Mouse (Mus musculus) heart, embryonic 15.5 days (tissue): ENCODE measurements around the gene Slc25a17. TPM values are rescaled to one million over a fixed set of nuclear protein-coding genes. Genes with fewer than 3 reads are reported as not detected.

Source experiments
- ATAC-seq: fragments of 200-750 bp; cut with Nextera tagmentation; replicated peaks from 2 replicates; pipeline ENCODE4 v1.8.0; 2017; ENCODE audit warnings: low read depth, moderate TSS enrichment; ENCODE audit not compliant: insufficient number of reproducible peaks, insufficient read depth, low FRiP score
- H3K27ac ChIP-seq: fragments of 300-500 bp; sonication (generic); 2 replicates; pipeline ENCODE4 v1.5.1; 2015; ENCODE audit warnings: mild to moderate bottlenecking, inconsistent platforms
- H3K27me3 ChIP-seq: fragments of 300-500 bp; sonication (generic); 2 replicates; pipeline ENCODE4 v1.6.1; 2015; ENCODE audit warnings: inconsistent platforms
- H3K36me3 ChIP-seq: fragments of 300-500 bp; sonication (generic); 2 replicates; pipeline ENCODE4 v1.6.1; 2015; ENCODE audit warnings: mild to moderate bottlenecking, inconsistent platforms
- H3K4me1 ChIP-seq: fragments of 300-500 bp; sonication (generic); replicated peaks from 2 replicates; pipeline ENCODE4 v1.6.1; 2015; ENCODE audit warnings: inconsistent platforms
- H3K4me2 ChIP-seq: fragments of 300-500 bp; sonication (generic); 2 replicates; pipeline ENCODE4 v1.6.1; 2015; ENCODE audit warnings: inconsistent platforms, mild to moderate bottlenecking, moderate library complexity
- H3K4me3 ChIP-seq: fragments of 300-500 bp; sonication (generic); 2 replicates; pipeline ENCODE4 v1.5.1; 2015; ENCODE audit warnings: mild to moderate bottlenecking, inconsistent platforms
- H3K9ac ChIP-seq: fragments of 300-500 bp; sonication (generic); 2 replicates; pipeline ENCODE4 v1.6.1; 2015; ENCODE audit warnings: mild to moderate bottlenecking, inconsistent platforms
- H3K9me3 ChIP-seq: fragments of 300-500 bp; sonication (generic); replicated peaks from 2 replicates; pipeline ENCODE4 v1.6.1; 2016; ENCODE audit warnings: inconsistent platforms
- WGBS: fragments of 180-500 bp; shearing (Covaris S2); methylation state at CpG from one replicate; pipeline ENCODE4 v1.1.7; 2015; ENCODE audit warnings: mixed read lengths; 5-methylcytosine and 5-hydroxymethylcytosine counted together
- polyA plus RNA-seq: library from polyadenylated mRNA; unstranded; fragments of >200 nt; fragmentation: Nextera tagmentation; extraction: Ambion mirVana; gene quantifications from 2 replicates; pipeline ENCODE4 v1.2.1, GENCODE M21; 2015

The Slc25a17 gene
- polyA plus RNA-seq, 1 experiment from 2014 or later, result 47.8 TPM

- no peak for ATAC-seq
- Histone ChIP-seq H3K4me1 (peaks cover 11% of the 10 kb centered on the region), H3K9ac (no peak overlapping the region), H3K4me2 (0 out of 2 replicates have a peak overlapping the region, but pooled peaks have one; percentile 16), H3K9me3 (no peaks in the 10 kb centered on the region), H3K27me3 (0 out of 2 replicates have a peak, but pooled peaks cover under 1% of the 10 kb centered on the region), H3K27ac (no peak overlapping the region), H3K36me3 (no peaks in the 10 kb centered on the region), H3K4me3 (no peak overlapping the region)
- 21% methylated on average over 13 of the region's 13 CpGs for WGBS
These were observed 88.1 kb downstream of the Slc25a17 start for GRCm38 (mm10) chr15:81272305-81273053.

Other genes with a start within 250 kb of the Slc25a17 start
- 11.4 and 19.0 TPM in 2 replicates for gene Mrtfa, start 170.1 kb downstream of the Slc25a17 start, polyA plus RNA-seq
- gene Mchr1, start 125.3 kb downstream of the Slc25a17 start, polyA plus RNA-seq, result 0.13 and 0.22 TPM in 2 replicates
- 104 and 107 TPM in 2 replicates for gene St13, start 39.3 kb upstream of the Slc25a17 start, polyA plus RNA-seq
- 8.9 and 10.3 TPM in 2 replicates for gene Xpnpep3, start 39.3 kb upstream of the Slc25a17 start, polyA plus RNA-seq
- 1.1 and 1.3 TPM in 2 replicates for gene Dnajb7, start 47.5 kb upstream of the Slc25a17 start, polyA plus RNA-seq
- gene Rbx1, start 105.5 kb upstream of the Slc25a17 start, polyA plus RNA-seq, result 324 and 354 TPM in 2 replicates
- gene Ep300, start 224.5 kb upstream of the Slc25a17 start, polyA plus RNA-seq, result 9.4 and 12.6 TPM in 2 replicates